Mouse (Mus musculus) spleen, adult 2 months (tissue): ENCODE data around the gene Parp3. TPM values are rescaled to one million over a fixed set of nuclear protein-coding genes. Genes with fewer than 3 reads are reported as not detected.

Source experiments
- DNase-seq, 2 experiments: peaks; one replicate each; pipeline versions ENCODE4 v3.0.0 to v3.0.0-alpha.2; 2012 to 2021; ENCODE audit warnings: low spot score in 2 of 2, low read depth in 1 of 2
- H3K27ac ChIP-seq: fragments of 200-500 bp; 2 replicates; pipeline ENCODE4 v1.5.1; 2012; ENCODE audit warnings: low read length, inconsistent platforms; ENCODE audit not compliant: insufficient read depth
- H3K27me3 ChIP-seq: fragments of 200-500 bp; 2 replicates; pipeline ENCODE4 v1.6.1; 2012; ENCODE audit warnings: mild to moderate bottlenecking, moderate library complexity, low read length, inconsistent platforms; ENCODE audit not compliant: control insufficient read depth, insufficient read depth
- H3K36me3 ChIP-seq: fragments of 200-500 bp; 2 replicates; pipeline ENCODE4 v1.6.1; 2012; ENCODE audit warnings: mild to moderate bottlenecking, low read length, inconsistent platforms; ENCODE audit not compliant: control insufficient read depth, insufficient read depth
- H3K4me1 ChIP-seq: fragments of 200-500 bp; 2 replicates; pipeline ENCODE4 v1.6.1; 2011; ENCODE audit warnings: inconsistent platforms; ENCODE audit not compliant: control insufficient read depth, insufficient read depth, insufficient read length
- H3K4me3 ChIP-seq: fragments of 200-500 bp; 2 replicates; pipeline ENCODE4 v1.5.1; 2011; ENCODE audit warnings: mild to moderate bottlenecking, inconsistent platforms; ENCODE audit not compliant: insufficient read depth, insufficient read length; ENCODE audit errors: extremely low read depth
- CTCF ChIP-seq: fragments of 200-500 bp; IDR thresholded peaks from 2 replicates; pipeline ENCODE4 v1.5.1; 2011; ENCODE audit warnings: mild to moderate bottlenecking, inconsistent platforms; ENCODE audit not compliant: insufficient read depth, insufficient read length, insufficient replicate concordance; ENCODE audit errors: extremely low read depth
- POLR2A ChIP-seq: fragments of 200-500 bp; IDR thresholded peaks from 2 replicates; pipeline ENCODE4 v1.6.1; 2011; ENCODE audit warnings: low read depth, low read length, inconsistent platforms
- WGBS: fragments of 180-500 bp; shearing (Covaris S2); methylation state at CpG from one replicate; pipeline ENCODE4 v1.1.7; 2018; 5-methylcytosine and 5-hydroxymethylcytosine counted together
- polyA plus RNA-seq: library from polyadenylated mRNA; depleted of rRNA; stranded (reverse); fragments of >200 nt; gene quantifications from 2 replicates; pipeline ENCODE4 v1.2.3, GENCODE M21; 2012

Parp3 gene
- polyA plus RNA-seq, 1 experiment: 43.3 TPM

- peak overlapping the region; percentile 54; the same call in 1 of the 2 replicates for H3K4me3 ChIP-seq
- H3K27me3 ChIP-seq: no peaks in the 10 kb centered on the region
- 32% methylated on average over 16 of the region's 20 CpGs for WGBS
- TF ChIP-seq CTCF (no peak), POLR2A (no peak)
- no peaks in the 10 kb centered on the region for H3K36me3 ChIP-seq
- DNase-seq: no peak
- H3K4me1 ChIP-seq: peaks cover 4% of the 10 kb centered on the region
- no peak overlapping the region for H3K27ac ChIP-seq
Measured at GRCm38 (mm10) chr9:106454071-106454761, 22.5 kb downstream of the Parp3 start.

- no peaks in the 10 kb centered on the region for H3K27me3 ChIP-seq
Measured at GRCm38 (mm10) chr9:106453271-106454070, 23.3 kb downstream of the Parp3 start, which contains the start of gene Pcbp4. Pcbp4 (plus strand) TSS chr9:106453291.

GRCm38 (mm10) chr9:106452821-106453220, 23.9 kb downstream of the Parp3 start:
- Histone ChIP-seq H3K27me3 (no peaks in the 10 kb centered on the region), H3K27ac (no peak overlapping the region), H3K4me3 (no peak overlapping the region), H3K36me3 (no peaks in the 10 kb centered on the region), H3K4me1 (peaks cover 9% of the 10 kb centered on the region)
- 68% methylated on average over 7 of the region's 7 CpGs for WGBS
- no peak for DNase-seq
- TF ChIP-seq CTCF (no peak), POLR2A (no peak)

More at GRCm38 (mm10) chr9:106453271-106454070, 23.3 kb downstream of the Parp3 start, which contains the start of gene Pcbp4:
- Histone ChIP-seq H3K36me3 (no peaks in the 10 kb centered on the region), H3K4me3 (peak within 1 kb of the TSS; percentile 60), H3K27ac (no peak within 1 kb of the TSS; the same call in 1 of the 2 replicates), H3K4me1 (peaks cover 4% of the 10 kb centered on the region)
- WGBS: 3% methylated on average over 48 of the region's 74 CpGs
- TF ChIP-seq CTCF (no peak), POLR2A (no peak)
- no peak for DNase-seq

GRCm38 (mm10) chr9:106452351-106452750, 24.4 kb downstream of the Parp3 start:
- WGBS: 70% methylated on average over 6 of the region's 6 CpGs
- Histone ChIP-seq H3K36me3 (no peaks in the 10 kb centered on the region), H3K4me1 (peaks cover 12% of the 10 kb centered on the region), H3K27ac (no peak overlapping the region), H3K4me3 (no peak overlapping the region), H3K27me3 (no peaks in the 10 kb centered on the region)
- DNase-seq: no peak
- TF ChIP-seq POLR2A: no peak
- no peak for TF ChIP-seq CTCF

GRCm38 (mm10) chr9:106451899-106452298, 24.9 kb downstream of the Parp3 start:
- Histone ChIP-seq H3K36me3 (no peaks in the 10 kb centered on the region), H3K27ac (no peak overlapping the region), H3K27me3 (no peaks in the 10 kb centered on the region), H3K4me1 (peaks cover 12% of the 10 kb centered on the region), H3K4me3 (no peak overlapping the region)
- 39% methylated on average over 2 of the region's 2 CpGs for WGBS
- no peak for DNase-seq
- TF ChIP-seq CTCF: no peak
- no peak for TF ChIP-seq POLR2A

- 93% methylated on average over 11 of the region's 11 CpGs for WGBS
- TF ChIP-seq CTCF: no peak
- TF ChIP-seq POLR2A: no peak
- Histone ChIP-seq H3K36me3 (no peaks in the 10 kb centered on the region), H3K27ac (no peak overlapping the region), H3K4me3 (no peak overlapping the region), H3K27me3 (no peaks in the 10 kb centered on the region), H3K4me1 (peaks cover 12% of the 10 kb centered on the region)
- no peak for DNase-seq
Measured at GRCm38 (mm10) chr9:106451298-106451697, 25.5 kb downstream of the Parp3 start.
